Mouse (Mus musculus) limb, embryonic 14.5 days (tissue): ENCODE measurements around the gene Sec14l4. TPM values are rescaled to one million over a fixed set of nuclear protein-coding genes. Genes with fewer than 3 reads are reported as not detected.

Experiments
- ATAC-seq: fragments of 200-750 bp; cut with Nextera tagmentation; 2 replicates; pipeline ENCODE4 v1.8.0; 2017; ENCODE audit warnings: low read depth, moderate number of reproducible peaks, moderate TSS enrichment; ENCODE audit not compliant: low FRiP score
- DNase-seq: peaks from one replicate; pipeline ENCODE4 v3.0.0-alpha.2; 2015; ENCODE audit warnings: low spot score
- H3K27ac ChIP-seq: fragments of 300-500 bp; sonication (generic); replicated peaks from 2 replicates; pipeline ENCODE4 v1.5.1; 2014; ENCODE audit warnings: low read depth, mild to moderate bottlenecking, low read length, moderate library complexity, mixed read lengths
- H3K27me3 ChIP-seq: fragments of 300-500 bp; sonication (generic); 2 replicates; pipeline ENCODE4 v1.6.1; 2014; ENCODE audit warnings: low read length, mixed read lengths; ENCODE audit not compliant: control insufficient read depth, insufficient read depth
- H3K36me3 ChIP-seq: fragments of 300-500 bp; sonication (generic); 2 replicates; pipeline ENCODE4 v1.6.1; 2014; ENCODE audit warnings: mild to moderate bottlenecking, low read length, moderate library complexity, mixed read lengths; ENCODE audit not compliant: control insufficient read depth, insufficient read depth
- H3K4me1 ChIP-seq: fragments of 300-500 bp; sonication (generic); 2 replicates; pipeline ENCODE4 v1.6.1; 2014; ENCODE audit warnings: antibody characterized with exemption, low read length, mixed read lengths; ENCODE audit not compliant: control insufficient read depth, insufficient read depth
- H3K4me2 ChIP-seq: fragments of 300-500 bp; sonication (generic); replicated peaks from 2 replicates; pipeline ENCODE4 v1.6.1; 2014; ENCODE audit warnings: low read depth, mild to moderate bottlenecking, low read length, moderate library complexity; ENCODE audit not compliant: severe bottlenecking
- H3K4me3 ChIP-seq: fragments of 300-500 bp; sonication (generic); replicated peaks from 2 replicates; pipeline ENCODE4 v1.5.1; 2014; ENCODE audit warnings: low read length
- H3K9ac ChIP-seq: fragments of 300-500 bp; sonication (generic); 2 replicates; pipeline ENCODE4 v1.6.1; 2014; ENCODE audit warnings: mild to moderate bottlenecking, low read depth, low read length, moderate library complexity; ENCODE audit not compliant: severe bottlenecking
- H3K9me3 ChIP-seq: fragments of 300-500 bp; sonication (generic); 2 replicates; pipeline ENCODE4 v1.6.1; 2016; ENCODE audit warnings: low read length; ENCODE audit not compliant: control insufficient read depth
- POLR2A ChIP-seq: fragments of 200-500 bp; IDR thresholded peaks from 2 replicates; pipeline ENCODE4 v1.8.0; 2012; ENCODE audit warnings: inconsistent platforms, mild to moderate bottlenecking, moderate library complexity, borderline replicate concordance; ENCODE audit not compliant: insufficient read depth, insufficient read length; ENCODE audit errors: extremely low read depth
- WGBS: fragments of 180-500 bp; shearing (Covaris S2); extraction: QIAGEN DNeasy Blood & Tissue Kit; methylation state at CpG from one replicate; pipeline ENCODE4 v1.1.7; 2014; 5-methylcytosine and 5-hydroxymethylcytosine counted together
- polyA plus RNA-seq, 2 experiments: library from polyadenylated mRNA; depleted of rRNA in 1 of 2; stranded (reverse) in 1 of 2; unstranded in 1 of 2; fragments of >200 nt; fragmentation: Nextera tagmentation in 1 of 2; extraction: Ambion mirVana in 1 of 2; gene quantifications; 2 replicates each; pipeline versions ENCODE4 v1.2.1 to v1.2.3; 2012 to 2014

Gene Sec14l4
- polyA plus RNA-seq, 2 experiments = 0.11 to 0.14 TPM

DNA sequence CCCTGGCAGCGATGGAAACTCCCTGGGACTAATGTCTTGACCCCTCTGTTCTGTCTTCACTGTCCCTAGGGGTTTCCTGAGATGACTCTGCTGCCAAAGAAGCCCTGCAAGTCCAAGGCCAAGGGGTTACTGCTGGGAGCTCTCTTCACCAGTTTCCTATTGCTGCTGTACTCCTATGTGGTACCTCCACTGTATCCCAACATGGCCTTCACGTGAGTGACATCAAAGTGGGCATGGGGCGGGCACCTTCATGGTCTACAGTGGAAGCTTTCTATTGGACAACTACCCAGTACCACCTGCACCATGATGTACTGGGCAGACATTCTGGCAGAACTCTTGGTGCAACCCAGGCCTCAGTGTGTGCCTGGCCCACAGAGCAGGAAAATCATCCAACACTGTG, 34.4 kb upstream of the Sec14l4 start:
- H3K4me1 ChIP-seq = peaks cover 15% of the 10 kb centered on the region
- ATAC-seq (no peak), DNase-seq (no peak)
- WGBS = 85% methylated on average over 3 of the region's 3 CpGs
- no peaks in the 10 kb centered on the region for H3K9me3 ChIP-seq
- H3K4me2 ChIP-seq = no peak overlapping the region
- H3K9ac ChIP-seq = no peak overlapping the region
- no peak overlapping the region for H3K4me3 ChIP-seq
- no peak for TF ChIP-seq POLR2A
- H3K27ac ChIP-seq = no peak overlapping the region
- H3K36me3 ChIP-seq = no peaks in the 10 kb centered on the region
- H3K27me3 ChIP-seq = peaks cover 21% of the 10 kb centered on the region

GRCm38 (mm10) chr11:3997978-3998720, 33.1 kb upstream of the Sec14l4 start:
- WGBS = 4% methylated on average over 66 of the region's 66 CpGs
- DNase-seq (no peak), ATAC-seq (0 out of 2 replicates have a peak, but pooled peaks have one; percentile 39)
- no peaks in the 10 kb centered on the region for H3K36me3 ChIP-seq
- H3K9me3 ChIP-seq = no peaks in the 10 kb centered on the region
- peak overlapping the region; percentile 64 for H3K4me2 ChIP-seq
- no peak overlapping the region for H3K27ac ChIP-seq
- peak overlapping the region; percentile 34 for H3K4me3 ChIP-seq
- peaks cover 15% of the 10 kb centered on the region for H3K4me1 ChIP-seq
- peak overlapping the region; percentile 28; the same call in 1 of the 2 replicates for H3K9ac ChIP-seq
- TF ChIP-seq POLR2A = no peak
- peaks cover 21% of the 10 kb centered on the region for H3K27me3 ChIP-seq

GRCm38 (mm10) chr11:3999547-3999946, 31.7 kb upstream of the Sec14l4 start:
- Histone ChIP-seq H3K27ac (no peak overlapping the region), H3K9me3 (no peaks in the 10 kb centered on the region), H3K27me3 (peaks cover 21% of the 10 kb centered on the region), H3K4me2 (no peak overlapping the region), H3K36me3 (no peaks in the 10 kb centered on the region), H3K9ac (no peak overlapping the region), H3K4me3 (no peak overlapping the region), H3K4me1 (peaks cover 15% of the 10 kb centered on the region)
- ATAC-seq (peak; percentile 84), DNase-seq (peak; percentile 57)
- TF ChIP-seq POLR2A = no peak
- 10% methylated on average over 5 of the region's 5 CpGs for WGBS

- Histone ChIP-seq H3K4me2 (no peak overlapping the region), H3K9me3 (no peaks in the 10 kb centered on the region), H3K9ac (no peak overlapping the region), H3K27ac (no peak overlapping the region), H3K4me1 (peaks cover 15% of the 10 kb centered on the region), H3K4me3 (no peak overlapping the region), H3K36me3 (no peaks in the 10 kb centered on the region), H3K27me3 (peaks cover 21% of the 10 kb centered on the region)
- TF ChIP-seq POLR2A = no peak
- DNase-seq (peak; percentile 51), ATAC-seq (no peak)
- 10% methylated on average over 5 of the region's 5 CpGs for WGBS
Observed at GRCm38 (mm10) chr11:4001603-4002002, 29.7 kb upstream of the Sec14l4 start.

DNA sequence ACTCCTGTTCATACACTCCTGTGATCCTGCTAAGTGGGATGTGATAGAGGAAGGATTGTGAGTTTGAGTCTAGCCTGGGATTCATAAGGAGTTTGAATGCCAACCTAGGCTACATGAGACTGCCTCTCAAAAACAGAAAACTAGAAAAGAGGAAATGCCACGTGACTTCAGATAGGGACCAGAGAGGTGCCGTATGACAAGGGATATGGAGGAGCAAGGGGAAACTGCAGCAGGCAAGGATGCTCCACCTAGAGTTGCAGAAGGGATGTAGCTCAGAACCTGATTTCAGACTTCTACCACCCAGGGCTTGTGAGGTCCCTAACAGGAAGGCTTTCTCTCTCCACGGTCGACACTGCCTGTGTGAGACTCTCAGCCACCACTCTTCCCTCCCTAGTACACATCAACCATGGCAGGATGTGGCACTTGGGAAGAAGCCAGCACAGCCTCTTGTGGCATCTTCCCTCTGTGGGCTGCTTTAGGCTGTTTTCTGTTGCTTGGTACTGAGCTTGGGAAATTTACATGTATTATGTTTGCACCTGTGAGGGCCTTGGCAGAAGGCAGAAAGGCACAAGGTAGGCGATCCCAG, 25.9 kb upstream of the Sec14l4 start:
- Histone ChIP-seq H3K4me2 (no peak overlapping the region), H3K4me3 (no peak overlapping the region), H3K36me3 (no peaks in the 10 kb centered on the region), H3K27me3 (no peaks in the 10 kb centered on the region), H3K9me3 (no peaks in the 10 kb centered on the region), H3K4me1 (no peaks in the 10 kb centered on the region), H3K27ac (no peak overlapping the region), H3K9ac (no peak overlapping the region)
- TF ChIP-seq POLR2A = no peak
- DNase-seq = no peak
- ATAC-seq = no peak
- 73% methylated on average over 5 of the region's 5 CpGs for WGBS
